Mouse (Mus musculus) lung, embryonic 14.5 days (tissue): ENCODE measurements around the gene Zfp42. TPM values are rescaled to one million over a fixed set of nuclear protein-coding genes. Genes with fewer than 3 reads are reported as not detected.

Experiments used
- ATAC-seq: fragments of 200-750 bp; cut with Nextera tagmentation; 2 replicates; pipeline ENCODE4 v1.8.0; 2017; ENCODE audit warnings: mild to moderate bottlenecking, moderate TSS enrichment, moderate library complexity; ENCODE audit not compliant: insufficient read depth
- DNase-seq: peaks from one replicate; pipeline ENCODE4 v3.0.0-alpha.2; 2015
- H3K27ac ChIP-seq: fragments of 300-500 bp; sonication (generic); 2 replicates; pipeline ENCODE4 v1.5.1; 2014; ENCODE audit warnings: low read depth, mild to moderate bottlenecking, moderate library complexity
- H3K27me3 ChIP-seq: fragments of 300-500 bp; sonication (generic); 2 replicates; pipeline ENCODE4 v1.6.1; 2014; ENCODE audit warnings: low read length, control low read depth; ENCODE audit not compliant: insufficient read depth
- H3K36me3 ChIP-seq: fragments of 300-500 bp; sonication (generic); 2 replicates; pipeline ENCODE4 v1.6.1; 2014; ENCODE audit warnings: control low read depth; ENCODE audit not compliant: insufficient read depth
- H3K4me1 ChIP-seq: fragments of 300-500 bp; sonication (generic); 2 replicates; pipeline ENCODE4 v1.6.1; 2014; ENCODE audit warnings: antibody characterized with exemption, control low read depth; ENCODE audit not compliant: insufficient read depth
- H3K4me2 ChIP-seq: fragments of 300-500 bp; sonication (generic); 2 replicates; pipeline ENCODE4 v1.6.1; 2014; ENCODE audit warnings: mild to moderate bottlenecking
- H3K4me3 ChIP-seq: fragments of 300-500 bp; sonication (generic); 2 replicates; pipeline ENCODE4 v1.5.1; 2014; ENCODE audit warnings: low read depth, low read length
- H3K9ac ChIP-seq: fragments of 300-500 bp; sonication (generic); 2 replicates; pipeline ENCODE4 v1.6.1; 2014
- H3K9me3 ChIP-seq: fragments of 300-500 bp; sonication (generic); 2 replicates; pipeline ENCODE4 v1.6.1; 2016; ENCODE audit warnings: low read depth, low read length, control low read depth
- CTCF ChIP-seq: IDR thresholded peaks from 2 replicates; pipeline ENCODE4 v1.5.1; 2016; ENCODE audit warnings: antibody characterized with exemption, low read depth
- WGBS: fragments of 180-500 bp; shearing (Covaris S2); extraction: QIAGEN DNeasy Blood & Tissue Kit; methylation state at CpG from one replicate; pipeline ENCODE4 v1.1.7; 2014; 5-methylcytosine and 5-hydroxymethylcytosine counted together
- polyA plus RNA-seq: library from polyadenylated mRNA; unstranded; fragments of >200 nt; fragmentation: Nextera tagmentation; extraction: Ambion mirVana; gene quantifications from 2 replicates; pipeline ENCODE4 v1.2.1, GENCODE M21; 2014

The Zfp42 gene
- polyA plus RNA-seq, 1 experiment from 2014 or later = not detected

DNA sequence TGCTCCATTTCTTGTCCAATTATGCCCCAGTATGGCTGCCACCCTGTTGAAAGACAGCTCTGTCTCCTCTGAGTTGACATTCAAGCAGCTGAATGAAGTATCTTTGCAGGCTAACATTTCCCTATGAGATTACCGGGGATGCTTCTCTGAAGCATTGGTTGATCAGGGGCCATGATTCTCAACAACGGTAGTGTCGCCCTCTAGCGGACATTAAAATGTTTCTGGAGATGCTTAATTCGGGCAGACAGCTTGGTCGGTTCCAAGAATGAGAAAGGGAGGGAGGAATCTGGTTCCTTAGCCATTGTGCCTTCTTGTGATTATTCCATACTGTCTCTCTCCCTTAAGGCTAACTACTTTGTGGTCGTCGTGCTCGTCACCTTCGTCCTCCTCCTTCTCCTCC is 21.9 kb upstream of the Zfp42 start:
- no peak overlapping the region for H3K9ac ChIP-seq
- no peaks in the 10 kb centered on the region for H3K4me1 ChIP-seq
- H3K4me2 ChIP-seq = no peak overlapping the region
- no peaks in the 10 kb centered on the region for H3K9me3 ChIP-seq
- H3K36me3 ChIP-seq = no peaks in the 10 kb centered on the region
- no peak for TF ChIP-seq CTCF
- no peak overlapping the region for H3K4me3 ChIP-seq
- H3K27ac ChIP-seq = no peak overlapping the region
- 72% methylated on average over 10 of the region's 10 CpGs for WGBS
- DNase-seq (no peak), ATAC-seq (no peak)
- H3K27me3 ChIP-seq = no peaks in the 10 kb centered on the region

DNA sequence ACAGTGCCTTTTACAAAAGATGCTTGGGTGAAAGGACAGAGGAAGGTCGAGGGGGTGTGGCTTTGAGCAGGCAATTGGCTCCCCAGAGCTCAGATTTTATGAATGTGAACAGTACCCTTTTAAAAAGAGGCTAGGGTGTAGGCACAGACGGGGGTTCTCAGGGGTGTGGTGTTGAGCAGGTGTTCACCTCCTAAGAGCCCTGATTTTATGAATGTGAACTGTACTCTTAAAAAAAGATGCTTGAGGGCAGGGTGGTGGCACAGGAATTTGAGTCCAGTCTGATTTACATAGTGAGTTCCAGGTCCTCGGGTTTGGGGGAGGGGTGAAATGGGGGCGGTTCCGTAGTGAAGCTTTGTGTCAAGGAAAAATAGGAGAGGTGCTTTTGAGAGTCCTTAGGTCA is 14.0 kb upstream of the Zfp42 start:
- ATAC-seq = no peak

DNA sequence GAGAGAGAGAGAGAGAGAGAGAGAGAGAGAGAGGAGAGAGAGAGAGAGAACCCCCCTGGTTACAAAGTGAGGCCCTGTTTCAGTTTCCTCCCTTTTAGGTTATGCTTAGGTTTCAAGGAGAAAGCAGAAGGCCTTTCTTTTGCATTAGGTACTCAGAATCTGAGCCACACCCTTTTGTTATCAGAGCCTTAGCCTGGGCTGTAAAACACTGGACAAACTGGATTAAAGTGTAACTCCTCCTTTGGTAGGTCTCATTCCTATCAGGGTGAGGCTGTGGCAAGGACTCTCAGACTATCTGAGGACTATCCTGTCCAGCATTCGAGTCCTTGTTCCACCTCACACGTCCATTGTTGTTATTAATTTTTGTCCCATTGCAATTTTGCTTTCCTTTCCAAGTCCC is 1.4 kb upstream of the Zfp42 start:
- TF ChIP-seq CTCF = no peak
- no peaks in the 10 kb centered on the region for H3K4me1 ChIP-seq
- no peak overlapping the region for H3K4me2 ChIP-seq
- no peak overlapping the region for H3K9ac ChIP-seq
- no peak overlapping the region for H3K27ac ChIP-seq
- H3K36me3 ChIP-seq = no peaks in the 10 kb centered on the region
- WGBS = 69% methylated on average over 2 of the region's 2 CpGs
- H3K27me3 ChIP-seq = no peaks in the 10 kb centered on the region
- no peak overlapping the region for H3K4me3 ChIP-seq
- ATAC-seq (no peak), DNase-seq (no peak)
- peaks cover 5% of the 10 kb centered on the region; the same call in 1 of the 2 replicates for H3K9me3 ChIP-seq

More for the DNA sequence above, 14.0 kb upstream of the Zfp42 start:
- Histone ChIP-seq H3K27me3 (no peaks in the 10 kb centered on the region), H3K36me3 (no peaks in the 10 kb centered on the region), H3K9ac (no peak overlapping the region), H3K9me3 (no peaks in the 10 kb centered on the region), H3K27ac (no peak overlapping the region), H3K4me1 (no peaks in the 10 kb centered on the region), H3K4me3 (no peak overlapping the region), H3K4me2 (no peak overlapping the region)
- WGBS = 76% methylated on average over 5 of the region's 5 CpGs
- no peak for DNase-seq
- TF ChIP-seq CTCF = no peak

GRCm38 (mm10) chr8:43305676-43306075 is 1.1 kb downstream of the Zfp42 start:
- no peak overlapping the region for H3K27ac ChIP-seq
- no peaks in the 10 kb centered on the region for H3K36me3 ChIP-seq
- H3K4me2 ChIP-seq = no peak overlapping the region
- no peak for TF ChIP-seq CTCF
- H3K4me1 ChIP-seq = no peaks in the 10 kb centered on the region
- no peak for DNase-seq
- no peak overlapping the region for H3K9ac ChIP-seq
- no peak for ATAC-seq
- no peak overlapping the region for H3K4me3 ChIP-seq
- H3K27me3 ChIP-seq = no peaks in the 10 kb centered on the region
- 96% methylated on average over 14 of the region's 14 CpGs for WGBS
- peaks cover 5% of the 10 kb centered on the region; the same call in 1 of the 2 replicates for H3K9me3 ChIP-seq

GRCm38 (mm10) chr8:43299796-43300195 is 7.0 kb downstream of the Zfp42 start:
- Histone ChIP-seq H3K36me3 (no peaks in the 10 kb centered on the region), H3K4me3 (no peak overlapping the region), H3K4me1 (no peaks in the 10 kb centered on the region), H3K4me2 (no peak overlapping the region), H3K27ac (no peak overlapping the region), H3K27me3 (no peaks in the 10 kb centered on the region), H3K9me3 (no peaks in the 10 kb centered on the region), H3K9ac (no peak overlapping the region)
- ATAC-seq = no peak
- 61% methylated on average over 5 of the region's 5 CpGs for WGBS
- no peak for TF ChIP-seq CTCF
- DNase-seq = no peak

DNA sequence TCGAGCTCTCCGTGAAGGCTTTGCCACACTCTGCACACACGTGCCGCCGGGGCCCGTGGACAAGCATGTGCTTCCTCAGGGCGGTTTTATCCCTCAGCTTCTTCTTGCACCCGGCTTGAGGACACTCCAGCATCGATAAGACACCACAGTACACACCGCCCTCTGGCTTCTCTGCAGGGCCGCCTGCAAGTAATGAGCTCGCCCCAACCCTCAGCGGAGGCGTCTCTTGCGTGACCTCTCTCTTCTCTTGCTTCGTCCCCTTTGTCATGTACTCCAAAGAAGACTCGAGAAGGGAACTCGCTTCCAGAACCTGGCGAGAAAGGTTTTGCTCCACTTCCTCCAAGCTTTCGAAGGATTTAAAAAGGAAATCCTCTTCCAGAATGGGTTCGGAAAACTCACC is 11.0 kb downstream of the Zfp42 start:
- WGBS = 85% methylated on average over 21 of the region's 21 CpGs
- no peak for TF ChIP-seq CTCF
- ATAC-seq (no peak), DNase-seq (no peak)
- Histone ChIP-seq H3K27ac (no peak overlapping the region), H3K27me3 (no peaks in the 10 kb centered on the region), H3K4me3 (no peak overlapping the region), H3K4me1 (no peaks in the 10 kb centered on the region), H3K9ac (no peak overlapping the region), H3K4me2 (no peak overlapping the region), H3K36me3 (no peaks in the 10 kb centered on the region), H3K9me3 (no peaks in the 10 kb centered on the region)

- no peaks in the 10 kb centered on the region for H3K4me1 ChIP-seq
- no peak for TF ChIP-seq CTCF
- no peak overlapping the region for H3K9ac ChIP-seq
- H3K36me3 ChIP-seq = no peaks in the 10 kb centered on the region
- H3K27me3 ChIP-seq = no peaks in the 10 kb centered on the region
- ATAC-seq = no peak
- H3K9me3 ChIP-seq = no peaks in the 10 kb centered on the region
- no peak for DNase-seq
- 87% methylated on average over 4 of the region's 4 CpGs for WGBS
- H3K27ac ChIP-seq = no peak overlapping the region
- no peak overlapping the region for H3K4me3 ChIP-seq
- no peak overlapping the region for H3K4me2 ChIP-seq
Measured at GRCm38 (mm10) chr8:43294191-43294590, 12.6 kb downstream of the Zfp42 start.
